Mouse (Mus musculus) left cerebral cortex, adult 18-20 months (tissue): ENCODE results near the gene Mgst3. TPM values are rescaled to one million over a fixed set of nuclear protein-coding genes. Genes with fewer than 3 reads are reported as not detected.

ENCODE experiments used
- DNase-seq, 2 experiments: peaks; one replicate each; pipeline ENCODE4 v3.0.0; 2021 to 2022; ENCODE audit warnings: low spot score in 2 of 2, mixed read lengths in 1 of 2
- long read RNA-seq, 2 experiments: library from polyadenylated mRNA; stranded (forward); transcript quantifications; one replicate each; pipeline ENCODE4 v2.0.0; 2021
- total RNA-seq, 2 experiments: library from RNA; stranded (reverse); gene quantifications; 2 replicates each; pipeline ENCODE4 v1.2.3; 2021

Gene Mgst3
- total RNA-seq: 100 to 1,000 TPM; 109 to 113 TPM
- long read RNA-seq, experiment 1, transcript Mgst3-201 (6 exons, 1,097 nt): major isoform, 165 of 172 reads
- long read RNA-seq, experiment 1, partial matches to known transcripts: 2 of 172 reads
- long read RNA-seq, experiment 1, other reads (novel, unspliced or antisense): 5 of 172 reads
- long read RNA-seq, experiment 2, transcript Mgst3-201 (6 exons, 1,097 nt): major isoform, 169 of 180 reads
- long read RNA-seq, experiment 2, partial matches to known transcripts: 8 of 180 reads
- long read RNA-seq, experiment 2, other reads (novel, unspliced or antisense): 3 of 180 reads

DNA sequence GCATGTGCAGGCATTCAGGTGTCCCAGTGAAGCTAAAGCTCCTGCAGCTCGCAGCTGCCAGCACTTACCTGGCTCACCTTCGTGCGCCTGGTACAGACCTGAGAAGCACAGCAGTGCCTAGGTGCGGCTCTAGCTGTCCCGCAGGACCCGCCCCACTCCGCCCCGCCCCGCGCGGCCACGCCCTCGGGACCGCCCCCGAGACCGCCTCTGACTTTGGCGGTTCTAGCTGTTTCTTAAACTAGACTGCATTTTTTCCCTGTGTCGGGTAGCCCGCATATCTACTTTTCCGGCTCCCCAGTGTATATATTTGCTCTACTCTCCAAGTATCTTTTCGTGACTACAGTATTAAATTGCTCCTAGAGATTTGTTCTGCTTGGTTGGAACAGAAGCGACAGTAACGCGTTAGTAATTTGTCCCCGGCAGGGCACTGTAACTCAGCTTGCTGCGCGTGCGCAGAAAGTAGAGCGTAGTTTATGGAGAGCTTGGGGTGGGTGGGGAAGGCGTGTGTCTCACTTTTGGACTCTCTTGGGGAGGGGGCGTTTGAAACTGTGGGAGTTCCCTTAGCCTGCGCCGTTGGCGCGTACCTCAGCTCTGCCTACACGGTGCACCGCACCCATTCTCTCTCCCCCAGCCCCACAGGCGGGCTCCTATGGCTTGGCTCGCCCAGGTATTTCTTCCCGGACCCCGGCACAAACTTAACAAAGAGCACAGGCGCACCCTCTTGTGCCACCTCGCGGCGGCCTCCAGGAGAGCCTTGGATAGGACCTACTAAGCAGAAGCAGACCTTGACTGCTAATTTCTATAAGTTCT, at the start of gene Mgst3:
Mgst3 (minus strand) TSS at position 159 of the 810 bp plus-strand sequence.
- DNase-seq: peak; percentile 96 to 97

DNA sequence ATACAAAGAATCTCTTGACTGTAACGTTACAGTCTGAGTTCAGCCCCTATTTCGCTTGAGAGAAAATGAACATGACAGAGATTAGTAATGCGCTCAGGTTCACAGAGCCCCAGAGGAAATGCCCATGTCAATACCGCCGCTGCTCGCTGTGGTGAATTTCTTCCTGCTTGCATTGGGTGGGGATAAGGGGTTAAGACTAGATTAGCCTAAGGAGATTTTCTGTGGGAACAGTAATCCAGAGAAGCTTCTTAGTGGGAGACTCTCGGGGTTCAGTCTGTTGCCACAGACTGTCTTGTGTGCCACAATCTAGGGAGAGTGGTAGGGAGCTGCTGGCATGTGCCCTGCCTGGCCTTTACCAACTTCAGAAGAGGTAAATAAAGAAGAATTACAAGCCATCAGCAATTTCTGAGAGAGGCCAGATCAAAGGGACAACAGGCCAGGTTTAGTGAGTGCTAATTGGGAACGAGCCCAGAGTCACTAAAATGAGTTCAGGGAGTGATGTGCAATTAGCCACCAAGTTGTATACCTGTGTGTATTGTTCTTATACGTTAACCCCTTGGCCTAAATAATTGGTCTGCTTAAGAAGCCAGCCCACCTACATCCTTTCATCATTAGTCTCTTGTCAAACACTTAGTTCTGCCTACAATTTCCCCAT, 44.7 kb upstream of the Mgst3 start:
- DNase-seq: no peak

DNA sequence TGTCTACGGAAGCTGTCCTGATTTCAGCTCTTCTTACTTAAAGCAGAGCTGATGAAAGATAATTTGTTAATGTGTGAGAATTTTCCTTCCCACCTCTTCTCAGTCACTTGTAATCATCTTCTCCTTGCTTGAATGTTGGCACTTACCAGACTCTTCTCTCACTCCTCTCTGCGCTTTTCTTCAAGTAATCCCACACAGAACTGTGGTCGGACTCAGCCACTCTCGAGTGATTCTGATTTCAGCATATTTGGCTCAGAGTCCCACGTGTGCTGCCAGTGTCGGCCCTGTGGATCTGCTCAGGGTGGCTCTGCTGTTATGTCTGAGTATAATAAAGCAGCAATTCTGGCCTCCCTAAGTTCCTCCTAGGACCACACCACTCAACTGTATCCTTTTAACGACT, 43.5 kb upstream of the Mgst3 start:
- no peak for DNase-seq

DNA sequence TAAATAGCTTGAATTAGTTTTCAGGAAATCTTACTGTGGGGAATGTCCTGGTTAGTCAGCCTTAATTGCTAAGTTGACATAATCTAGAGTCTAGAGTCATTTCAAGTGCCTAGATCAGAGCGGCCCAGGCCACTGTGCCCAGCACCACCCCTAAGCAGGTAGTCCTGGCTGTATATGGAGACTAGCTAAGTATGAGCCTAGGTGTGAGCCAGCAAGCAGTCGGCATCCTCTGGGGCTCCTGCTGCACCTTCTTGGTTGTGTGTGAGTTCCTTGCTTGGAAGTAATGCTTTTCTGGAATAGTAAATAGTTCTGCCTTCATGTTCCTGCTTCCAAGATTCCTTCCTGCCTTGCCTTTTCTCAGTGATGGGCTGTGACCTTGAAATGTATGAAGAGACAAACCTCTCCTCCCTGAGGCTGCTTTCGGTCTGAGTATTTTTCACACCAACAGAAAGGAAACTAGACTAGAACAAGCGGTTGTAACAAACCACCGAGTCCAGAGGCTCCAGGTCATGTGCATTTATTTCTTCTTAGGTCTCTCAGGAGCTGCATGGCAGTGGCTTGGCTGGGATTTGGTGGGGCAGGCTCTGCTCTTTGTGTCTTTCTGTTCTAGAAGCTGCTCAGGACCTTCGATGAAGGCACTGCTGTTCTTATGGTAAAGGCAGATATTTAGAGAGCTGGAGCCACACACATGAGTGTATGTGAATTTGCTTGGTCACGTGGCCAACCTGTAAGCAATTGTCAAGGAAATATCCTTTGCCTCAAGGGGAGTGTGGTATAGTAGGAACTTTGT, 42.7 kb upstream of the Mgst3 start:
- no peak for DNase-seq

DNA sequence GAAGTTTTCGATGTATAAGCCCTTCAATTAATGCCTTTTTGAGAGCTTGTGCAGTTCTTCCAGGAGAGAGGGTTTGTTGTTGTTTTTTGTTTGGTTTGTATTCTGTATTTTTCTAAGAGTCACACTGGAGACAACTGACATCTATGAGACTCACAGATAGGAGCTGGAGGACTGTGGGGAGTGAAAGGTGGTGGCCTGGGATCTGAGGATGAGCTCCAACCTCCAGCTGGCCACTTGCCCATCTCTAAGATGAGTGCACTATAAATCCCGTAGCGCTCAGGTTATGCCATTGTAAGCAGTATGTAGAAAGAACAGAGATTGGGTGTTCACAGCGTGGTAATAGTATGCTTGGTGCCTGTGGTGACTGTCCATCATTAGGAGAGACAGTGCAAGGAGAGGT, 41.3 kb upstream of the Mgst3 start:
- DNase-seq: no peak

DNA sequence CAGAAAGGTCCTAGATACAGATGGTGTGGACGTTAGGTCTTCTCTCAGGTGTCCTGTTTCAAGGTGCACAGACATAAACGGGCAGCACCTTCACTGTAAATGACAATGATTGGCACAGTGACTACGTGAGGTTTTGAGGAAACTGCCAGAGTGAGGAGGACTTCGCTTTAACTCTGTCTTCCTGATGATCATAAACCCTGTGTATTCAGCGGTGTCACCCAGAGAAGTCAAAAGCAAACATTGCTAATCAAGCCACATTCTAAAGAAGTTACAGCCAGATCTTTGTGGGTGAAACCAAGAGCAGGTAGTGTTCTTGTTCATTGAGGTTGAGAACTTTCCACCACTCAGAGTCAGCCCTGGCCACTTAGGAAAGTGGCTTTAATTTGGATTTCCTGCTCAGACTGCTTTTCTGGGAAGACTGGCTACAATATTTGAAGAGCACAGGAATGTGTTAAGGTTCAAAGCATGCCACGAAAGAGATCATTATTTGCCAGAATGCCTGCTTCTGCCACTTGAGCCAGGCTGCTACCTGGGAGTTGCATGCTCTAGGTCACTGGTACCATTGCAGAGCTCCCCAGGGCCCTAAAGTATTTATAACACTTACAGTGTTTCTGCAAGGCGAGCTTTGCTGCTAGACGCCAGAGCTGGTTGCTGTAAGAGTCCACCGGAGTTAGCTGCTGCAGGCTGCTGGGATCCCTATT, 37.5 kb upstream of the Mgst3 start:
- DNase-seq: no peak

DNA sequence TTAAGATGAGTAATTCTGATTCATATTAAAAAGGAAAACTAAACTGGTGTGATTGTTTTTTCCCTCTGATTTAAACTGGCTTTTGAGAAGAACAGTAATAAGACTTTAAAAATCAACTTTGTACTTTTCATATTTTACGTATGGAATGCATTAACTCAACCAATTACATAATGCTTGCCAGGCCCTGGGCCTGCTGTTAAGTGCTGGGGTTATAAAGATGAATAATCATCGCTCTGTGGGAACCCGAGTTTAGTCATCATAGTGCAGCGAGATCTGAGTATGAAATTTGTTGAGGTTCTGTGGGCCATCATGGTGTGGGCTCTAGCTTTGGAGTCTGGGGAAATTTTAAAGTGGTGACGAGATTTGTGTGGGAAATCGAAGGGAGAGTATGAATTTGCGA, 33.0 kb upstream of the Mgst3 start:
- DNase-seq: no peak

DNA sequence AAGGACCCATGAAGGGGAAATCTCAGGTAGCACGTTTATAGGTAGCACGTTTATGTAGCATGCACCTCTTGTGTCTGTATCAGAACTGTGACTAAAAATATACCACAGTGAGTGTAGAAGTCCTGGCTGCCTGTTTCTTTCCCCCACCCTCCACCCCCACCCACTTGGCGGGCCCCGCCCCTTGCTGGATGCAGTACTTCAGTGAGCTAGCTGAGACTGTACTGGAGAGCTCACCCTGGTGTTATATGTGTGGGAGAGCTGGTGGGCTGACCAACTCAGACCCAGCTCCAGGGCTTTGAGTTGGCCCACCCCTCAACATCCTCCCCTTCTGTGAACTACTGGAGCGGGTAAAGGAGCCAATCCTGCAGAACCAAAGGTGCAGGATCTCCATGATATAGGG, 31.9 kb upstream of the Mgst3 start:
- DNase-seq: no peak

DNA sequence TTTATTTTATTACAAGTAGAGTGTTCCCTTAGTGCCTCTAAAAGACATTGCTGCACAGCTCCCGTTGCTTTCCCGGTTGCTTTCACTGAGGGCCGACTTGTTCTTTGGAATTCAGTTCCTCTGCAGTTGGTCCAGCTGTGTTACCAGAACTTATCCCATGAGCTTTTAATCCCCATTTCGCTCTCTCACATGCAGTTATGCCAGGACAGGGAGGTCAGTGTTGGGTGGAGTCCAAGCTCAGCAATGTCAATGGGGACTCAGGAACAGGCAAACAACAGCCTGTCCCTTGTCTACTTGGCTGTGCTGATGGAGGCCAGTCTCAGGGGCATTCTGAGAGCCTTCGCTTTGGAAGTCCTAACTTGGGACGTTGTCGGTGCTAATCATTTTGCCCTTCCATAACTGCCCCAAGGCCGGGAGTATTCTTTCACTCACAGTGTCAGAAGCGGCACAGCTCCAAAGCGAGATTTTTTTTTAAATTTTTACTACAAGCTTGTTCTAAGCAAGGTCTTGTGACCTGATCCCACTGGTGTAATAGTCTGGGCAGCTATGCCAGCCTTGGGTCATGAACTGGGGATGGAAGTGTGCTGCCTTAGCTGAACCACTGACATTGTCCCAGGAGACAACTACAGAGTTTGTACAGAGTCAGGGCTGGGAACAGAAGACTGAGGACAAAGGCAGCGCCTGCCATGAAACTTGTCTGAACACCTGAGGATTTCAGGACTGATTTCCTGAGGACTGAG, 29.0 kb upstream of the Mgst3 start:
- DNase-seq: no peak

DNA sequence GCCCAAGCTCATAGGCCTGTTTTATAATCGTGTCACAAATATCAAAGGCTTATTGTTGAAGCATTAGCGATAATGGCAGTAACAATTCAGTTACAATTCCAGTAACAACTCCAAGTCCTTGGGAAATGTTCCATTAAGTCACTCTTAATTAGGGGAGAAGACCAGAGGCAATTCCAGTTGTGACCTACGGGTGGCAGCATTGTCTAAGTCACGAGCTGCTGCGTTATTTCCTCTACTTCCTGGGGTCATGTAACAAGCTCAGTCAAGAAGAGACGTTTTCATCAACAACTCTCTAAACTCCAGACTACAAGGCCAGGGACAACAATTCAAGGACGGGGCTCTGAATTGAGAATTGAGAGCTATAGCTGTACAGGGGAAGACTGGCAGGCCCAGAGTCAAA, 21.2 kb upstream of the Mgst3 start:
- DNase-seq: peak; percentile 61 to 78

DNA sequence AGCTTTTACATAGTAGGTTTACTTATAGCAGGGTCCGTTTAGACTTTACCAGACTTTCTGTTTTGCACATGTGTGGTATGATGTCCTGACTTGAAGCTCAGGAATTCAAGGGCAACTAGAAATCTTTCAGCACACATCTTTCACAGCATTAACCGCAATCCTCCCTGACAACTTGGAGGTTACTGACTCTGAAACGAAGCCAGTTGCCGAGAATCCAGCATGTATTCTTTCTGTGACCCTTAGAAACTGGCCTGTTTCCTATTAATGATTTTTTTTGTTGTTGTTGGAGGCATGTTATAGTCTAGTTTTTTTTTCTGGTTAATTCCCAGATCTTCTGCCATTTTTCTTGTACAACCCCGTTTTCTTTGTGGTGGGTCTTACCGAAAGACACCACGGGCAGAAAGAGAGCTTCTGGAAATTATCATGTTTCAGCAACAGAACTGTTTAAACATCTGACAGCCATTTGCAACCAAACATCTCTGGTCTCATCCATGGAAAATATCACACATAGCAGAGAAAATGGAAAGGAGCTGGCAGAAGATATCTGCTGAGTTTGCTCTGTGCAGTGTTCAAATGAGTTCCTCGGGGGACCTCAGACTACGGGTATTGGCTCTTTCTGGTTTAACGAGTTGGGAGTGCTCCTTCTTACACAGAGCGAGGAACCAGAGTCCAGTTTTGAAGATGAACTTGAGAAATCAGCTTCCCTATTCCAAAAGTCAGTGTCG, 18.5 kb upstream of the Mgst3 start:
- DNase-seq: no peak

DNA sequence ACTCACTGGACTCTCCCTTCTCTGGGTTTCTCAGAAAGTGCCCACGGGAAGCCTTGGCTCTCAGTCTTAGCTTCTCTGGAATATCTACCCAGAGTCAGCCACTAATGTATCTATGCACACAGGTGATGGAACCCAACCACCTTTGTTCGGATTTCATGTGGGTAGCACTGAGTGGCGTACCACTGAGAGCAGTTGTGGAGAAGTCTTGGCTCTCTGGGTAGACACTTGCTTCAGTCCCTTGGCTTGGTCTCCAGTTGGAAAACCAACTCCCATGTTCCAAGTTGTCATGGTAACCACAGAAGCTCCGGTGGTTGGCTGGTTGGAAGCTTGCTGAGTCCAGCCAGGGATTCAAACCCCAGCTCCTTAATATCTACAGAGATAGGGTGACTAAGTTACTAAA, 16.0 kb upstream of the Mgst3 start:
- no peak for DNase-seq

DNA sequence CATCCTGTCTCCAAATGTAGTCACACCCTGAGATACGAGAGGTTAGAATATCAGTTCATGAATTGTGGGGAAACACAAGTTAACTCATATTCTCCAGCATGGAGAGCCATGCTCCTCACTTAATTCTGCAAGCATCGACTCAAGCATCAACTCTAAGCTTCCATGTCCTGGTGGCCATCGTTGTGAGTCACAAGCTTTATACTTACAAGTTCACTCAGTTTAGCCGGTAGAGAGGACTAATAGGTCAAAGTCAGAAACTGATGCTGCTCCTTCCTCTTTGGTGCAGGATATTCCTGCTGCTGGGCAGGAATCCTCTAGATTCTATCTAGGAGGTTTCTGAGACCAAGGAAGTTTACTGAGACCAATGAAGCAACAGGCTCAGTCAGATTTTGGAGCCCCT, 11.6 kb upstream of the Mgst3 start:
- DNase-seq: no peak

DNA sequence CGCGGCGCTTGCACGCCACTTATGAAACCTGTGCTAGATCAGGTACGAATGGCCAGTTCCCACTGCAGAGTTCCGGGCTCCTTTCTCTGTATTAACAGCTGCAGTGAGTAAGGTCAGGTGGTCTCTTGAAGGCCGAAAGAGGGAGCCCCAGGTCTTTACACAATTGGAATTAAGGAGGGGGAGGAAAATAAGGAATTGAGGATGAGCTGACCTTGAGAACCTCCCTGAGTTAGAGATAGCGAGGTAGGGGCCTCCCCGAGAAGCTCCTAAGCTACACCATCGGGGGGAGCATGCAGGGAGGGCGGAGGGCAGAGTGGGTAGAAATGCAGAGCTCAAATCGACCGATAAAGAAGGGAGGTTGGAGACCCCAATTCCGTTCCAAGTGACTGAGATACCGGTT, 360 bp downstream of the Mgst3 start:
- no peak for DNase-seq

DNA sequence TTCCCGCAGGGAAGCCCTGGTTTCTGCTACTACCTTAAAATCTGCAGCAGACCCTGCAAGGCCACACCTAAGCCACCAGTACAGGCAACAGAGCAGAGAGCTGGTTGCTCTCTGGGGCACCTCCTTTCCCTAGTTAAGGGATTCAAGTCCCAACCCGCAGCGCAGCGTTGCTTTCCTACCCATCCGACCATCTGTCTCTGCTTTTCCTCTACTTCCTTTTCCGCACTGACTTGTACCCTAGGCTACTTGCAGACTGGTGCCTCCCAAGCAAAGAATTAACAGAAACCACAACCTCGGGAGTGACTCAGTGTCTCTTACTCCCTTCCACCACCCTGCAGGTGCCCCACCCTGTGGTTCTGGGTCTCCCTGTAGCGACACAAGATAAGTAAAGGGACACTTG, 954 bp downstream of the Mgst3 start:
- DNase-seq: peak; percentile 19 to 29

DNA sequence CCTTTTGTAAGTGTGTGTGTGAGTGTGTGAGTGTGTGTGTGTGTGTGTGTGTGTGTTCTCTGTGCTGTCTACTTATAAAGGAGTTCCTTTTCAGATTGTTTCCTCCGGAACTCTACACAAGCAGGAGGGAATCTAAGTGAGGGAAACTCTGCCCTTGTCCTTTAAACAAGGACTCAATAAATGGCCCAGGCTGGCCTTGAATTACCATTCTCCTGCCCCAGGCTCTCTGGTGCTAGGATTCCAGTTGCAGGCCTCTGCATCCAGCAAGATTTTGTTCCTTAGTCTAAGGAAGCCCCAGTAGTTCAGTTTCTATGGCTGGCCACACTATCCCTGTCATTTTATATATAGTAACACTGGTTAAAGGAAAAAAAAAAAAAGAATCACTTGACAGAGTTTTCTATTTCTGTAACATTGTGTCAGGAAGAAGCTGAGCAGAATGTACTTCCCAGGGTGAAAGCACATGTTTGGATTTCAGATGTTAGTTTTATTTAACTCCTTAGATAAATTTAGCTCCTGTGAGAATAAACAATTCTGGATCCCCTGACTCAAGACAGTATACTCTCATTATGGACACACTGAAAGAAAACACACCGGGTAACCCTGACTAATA, 1.5 kb downstream of the Mgst3 start:
- no peak for DNase-seq

DNA sequence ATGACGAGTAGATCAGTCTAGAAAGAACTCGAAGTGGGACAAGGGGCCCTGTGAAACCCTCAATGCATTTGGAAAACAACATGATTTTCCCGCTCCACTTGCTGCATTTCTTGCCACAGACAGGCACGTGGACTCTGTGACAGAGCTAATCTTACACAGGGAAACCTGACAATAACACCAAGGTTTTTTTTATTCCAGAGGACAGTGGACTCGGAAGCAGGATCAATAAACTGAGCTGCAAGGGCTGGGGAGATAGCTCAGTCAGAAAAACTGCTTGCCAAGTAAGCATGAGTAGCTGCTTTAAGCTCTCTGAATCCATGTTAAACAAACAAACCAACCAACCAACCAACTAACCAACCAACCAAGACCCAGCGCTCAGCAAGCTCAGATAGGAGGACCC, 2.4 kb downstream of the Mgst3 start:
- DNase-seq: no peak

DNA sequence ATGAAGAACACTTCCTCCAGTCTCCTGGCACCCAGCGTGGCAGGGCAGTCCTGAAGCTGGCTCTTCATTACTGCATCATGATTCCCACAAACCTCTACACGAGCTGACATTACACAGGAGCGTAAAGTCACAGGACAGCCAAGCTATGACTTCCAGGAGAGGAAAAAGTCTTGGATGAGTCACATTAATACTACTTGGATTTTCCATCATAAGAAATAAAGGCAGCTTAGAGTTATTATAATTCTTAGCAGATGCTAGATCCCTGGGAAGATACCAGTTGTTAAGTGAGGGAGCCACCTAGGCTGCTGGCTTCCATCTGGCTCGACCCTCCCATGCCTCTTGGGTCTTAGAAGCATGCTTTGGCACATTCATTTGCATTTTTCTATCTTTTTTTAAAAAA, 3.3 kb downstream of the Mgst3 start:
- DNase-seq: no peak

DNA sequence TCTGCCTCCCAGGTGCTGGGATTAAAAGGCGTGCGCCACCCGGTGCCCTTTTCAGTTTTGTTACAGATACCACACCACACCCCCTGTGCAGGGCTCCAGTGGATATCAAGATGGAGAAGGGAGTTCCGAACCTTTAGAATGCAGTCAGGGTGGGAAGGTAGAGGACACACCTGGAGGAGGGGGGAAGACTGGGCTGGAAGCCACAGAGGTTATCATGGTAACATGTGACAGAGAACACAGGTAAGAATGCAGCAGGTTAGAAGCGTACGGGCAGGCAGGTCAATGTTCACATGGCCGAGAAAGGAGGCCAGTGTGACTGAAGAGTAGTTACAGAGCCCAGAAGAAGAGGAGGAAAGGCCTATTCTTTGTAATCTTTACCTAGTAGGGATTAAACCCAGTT, 4.1 kb downstream of the Mgst3 start:
- DNase-seq: no peak
